Mouse (Mus musculus) liver, embryonic 14.5 days (tissue): ENCODE measurements around the gene Msantd2.

Experiments
- CTCF ChIP-seq: IDR thresholded peaks from 2 replicates; pipeline ENCODE4 v1.5.1; 2016; ENCODE audit warnings: antibody characterized with exemption, low read depth, control low read depth
- EP300 ChIP-seq: IDR thresholded peaks from 2 replicates; pipeline ENCODE4 v1.6.1; 2016; ENCODE audit warnings: antibody characterized with exemption, low read depth

DNA sequence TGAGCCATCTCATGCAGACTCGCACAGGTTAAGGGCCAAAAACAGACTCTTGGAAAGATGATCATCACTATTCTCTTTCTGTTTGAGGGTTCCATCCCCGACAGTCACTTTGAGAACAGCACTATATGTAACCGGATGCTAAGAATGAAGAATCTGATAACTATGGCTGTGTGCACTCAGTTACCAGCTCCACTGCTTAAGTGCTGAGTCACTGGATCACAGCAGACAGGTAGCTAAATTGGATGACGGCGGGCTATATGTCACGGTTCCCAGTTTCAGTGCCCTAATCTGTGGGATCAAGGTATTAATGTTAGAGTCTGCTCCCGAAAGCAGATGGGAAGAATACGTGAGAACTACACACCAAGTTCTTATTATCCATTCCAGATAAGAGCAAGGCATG lies 33.3 kb upstream of the Msantd2 start:
- no peak for TF ChIP-seq CTCF
- TF ChIP-seq EP300 = no peak
